Mouse (Mus musculus) liver, embryonic 11.5 days (tissue): ENCODE measurements at regions not wholly inside any gene's neighbourhood (a gene's known extent, or its start where the extent isn't known, plus 50 kb on each side); places are given as distances from the start of the nearest gene placed in this dataset.

Experiments
- ATAC-seq: fragments of 200-750 bp; cut with Nextera tagmentation; replicated peaks from 2 replicates; pipeline ENCODE4 v1.8.0; 2017; ENCODE audit warnings: moderate number of reproducible peaks, mild to moderate bottlenecking, moderate TSS enrichment, moderate library complexity; ENCODE audit not compliant: low FRiP score
- DNase-seq: peaks from one replicate; pipeline ENCODE4 v3.0.0-alpha.2; 2017; ENCODE audit warnings: low spot score
- H3K27ac ChIP-seq: fragments of 300-500 bp; sonication (generic); 2 replicates; pipeline ENCODE4 v1.5.1; 2014; ENCODE audit warnings: mild to moderate bottlenecking, low read depth, low read length, control low read depth
- H3K27me3 ChIP-seq: fragments of 300-500 bp; sonication (generic); replicated peaks from 2 replicates; pipeline ENCODE4 v1.6.1; 2014; ENCODE audit warnings: low read length, mixed read lengths; ENCODE audit not compliant: control insufficient read depth, insufficient read depth
- H3K36me3 ChIP-seq: fragments of 300-500 bp; sonication (generic); 2 replicates; pipeline ENCODE4 v1.6.1; 2014; ENCODE audit warnings: mild to moderate bottlenecking, low read length, moderate library complexity, mixed read lengths; ENCODE audit not compliant: control insufficient read depth, insufficient read depth
- H3K4me1 ChIP-seq: fragments of 300-500 bp; sonication (generic); replicated peaks from 2 replicates; pipeline ENCODE4 v1.6.1; 2014; ENCODE audit warnings: low read length, mixed read lengths; ENCODE audit not compliant: control insufficient read depth, insufficient read depth
- H3K4me2 ChIP-seq: fragments of 300-500 bp; sonication (generic); 2 replicates; pipeline ENCODE4 v1.6.1; 2014; ENCODE audit warnings: mild to moderate bottlenecking, control low read depth, moderate library complexity
- H3K4me3 ChIP-seq: fragments of 300-500 bp; sonication (generic); 2 replicates; pipeline ENCODE4 v1.5.1; 2014; ENCODE audit warnings: low read depth, low read length, control low read depth
- H3K9ac ChIP-seq: fragments of 300-500 bp; sonication (generic); 2 replicates; pipeline ENCODE4 v1.6.1; 2014; ENCODE audit warnings: low read depth, low read length, control low read depth
- H3K9me3 ChIP-seq: fragments of 300-500 bp; sonication (generic); 2 replicates; pipeline ENCODE4 v1.6.1; 2016; ENCODE audit warnings: low read length, inconsistent platforms, mixed read lengths; ENCODE audit not compliant: control insufficient read depth
- WGBS: fragments of 180-500 bp; shearing (Covaris S2); extraction: QIAGEN DNeasy Blood & Tissue Kit; methylation state at CpG from one replicate; pipeline ENCODE4 v1.1.7; 2014; 5-methylcytosine and 5-hydroxymethylcytosine counted together

GRCm38 (mm10) chr8:92472257-92472656 is 114.8 kb downstream of the Irx5 start:
- DNase-seq, result no peak
- Histone ChIP-seq H3K36me3 (no peaks in the 10 kb centered on the region), H3K4me3 (no peak overlapping the region), H3K27me3 (no peaks in the 10 kb centered on the region; the same call in none of the 2 replicates), H3K27ac (no peak overlapping the region), H3K9ac (no peak overlapping the region), H3K9me3 (no peaks in the 10 kb centered on the region), H3K4me2 (no peak overlapping the region), H3K4me1 (no peaks in the 10 kb centered on the region)
- 65% methylated on average over 7 of the region's 7 CpGs for WGBS
- ATAC-seq, result no peak

- Histone ChIP-seq H3K27ac (no peak overlapping the region), H3K4me2 (no peak overlapping the region), H3K4me3 (no peak overlapping the region), H3K36me3 (no peaks in the 10 kb centered on the region), H3K9ac (no peak overlapping the region), H3K27me3 (no peaks in the 10 kb centered on the region; the same call in none of the 2 replicates), H3K4me1 (no peaks in the 10 kb centered on the region), H3K9me3 (no peaks in the 10 kb centered on the region)
- WGBS, result 64% methylated on average over 3 of the region's 3 CpGs
- DNase-seq, result no peak
- no peak for ATAC-seq
Measured at GRCm38 (mm10) chr8:92472817-92473216, 115.4 kb downstream of the Irx5 start.

- Histone ChIP-seq H3K4me3 (no peak overlapping the region), H3K4me1 (no peaks in the 10 kb centered on the region; the same call in 1 of the 2 replicates), H3K9ac (no peak overlapping the region), H3K9me3 (no peaks in the 10 kb centered on the region), H3K27ac (no peak overlapping the region), H3K4me2 (no peak overlapping the region), H3K27me3 (no peaks in the 10 kb centered on the region), H3K36me3 (no peaks in the 10 kb centered on the region)
- no peak for DNase-seq
- ATAC-seq, result no peak
- WGBS, result 61% methylated on average over 5 of the region's 5 CpGs
Measured at GRCm38 (mm10) chr8:92482393-92482792, 125.0 kb downstream of the Irx5 start.

GRCm38 (mm10) chr8:92483055-92483765 is 125.8 kb downstream of the Irx5 start:
- H3K9me3 ChIP-seq, result no peaks in the 10 kb centered on the region
- no peak overlapping the region for H3K4me2 ChIP-seq
- H3K27me3 ChIP-seq, result no peaks in the 10 kb centered on the region
- H3K9ac ChIP-seq, result no peak overlapping the region
- DNase-seq (no peak), ATAC-seq (no peak)
- H3K4me1 ChIP-seq, result no peaks in the 10 kb centered on the region; the same call in 1 of the 2 replicates
- no peak overlapping the region for H3K4me3 ChIP-seq
- WGBS, result 37% methylated on average over 8 of the region's 8 CpGs
- H3K36me3 ChIP-seq, result no peaks in the 10 kb centered on the region
- no peak overlapping the region for H3K27ac ChIP-seq

GRCm38 (mm10) chr8:92488526-92489159 is 131.2 kb downstream of the Irx5 start:
- Histone ChIP-seq H3K27ac (no peak overlapping the region), H3K4me3 (no peak overlapping the region), H3K4me1 (no peaks in the 10 kb centered on the region; the same call in 1 of the 2 replicates), H3K27me3 (no peaks in the 10 kb centered on the region), H3K4me2 (no peak overlapping the region), H3K9me3 (no peaks in the 10 kb centered on the region), H3K9ac (no peak overlapping the region), H3K36me3 (no peaks in the 10 kb centered on the region)
- no peak for ATAC-seq
- 84% methylated on average over 8 of the region's 8 CpGs for WGBS
- DNase-seq, result no peak

- no peaks in the 10 kb centered on the region for H3K9me3 ChIP-seq
- no peaks in the 10 kb centered on the region for H3K36me3 ChIP-seq
- 76% methylated on average over 5 of the region's 5 CpGs for WGBS
- no peak overlapping the region for H3K4me2 ChIP-seq
- no peaks in the 10 kb centered on the region for H3K4me1 ChIP-seq
- ATAC-seq (no peak), DNase-seq (no peak)
- no peak overlapping the region for H3K27ac ChIP-seq
- no peak overlapping the region for H3K4me3 ChIP-seq
- H3K27me3 ChIP-seq, result no peaks in the 10 kb centered on the region
- no peak overlapping the region for H3K9ac ChIP-seq
Measured at GRCm38 (mm10) chr8:92491533-92491932, 134.1 kb downstream of the Irx5 start.

GRCm38 (mm10) chr8:92493403-92493802 is 136.0 kb downstream of the Irx5 start:
- no peak for ATAC-seq
- Histone ChIP-seq H3K9ac (no peak overlapping the region), H3K36me3 (no peaks in the 10 kb centered on the region), H3K4me1 (no peaks in the 10 kb centered on the region), H3K27me3 (no peaks in the 10 kb centered on the region), H3K27ac (no peak overlapping the region), H3K4me2 (no peak overlapping the region), H3K4me3 (no peak overlapping the region), H3K9me3 (no peaks in the 10 kb centered on the region)
- WGBS, result 66% methylated on average over 4 of the region's 4 CpGs
- DNase-seq, result no peak

- DNase-seq, result no peak
- H3K9me3 ChIP-seq, result no peaks in the 10 kb centered on the region
- no peak for ATAC-seq
- no peaks in the 10 kb centered on the region; the same call in 1 of the 2 replicates for H3K4me1 ChIP-seq
- no peak overlapping the region for H3K9ac ChIP-seq
- 61% methylated on average over 7 of the region's 7 CpGs for whole genome bisulfite sequencing
- no peaks in the 10 kb centered on the region for H3K27me3 ChIP-seq
- H3K36me3 ChIP-seq, result no peaks in the 10 kb centered on the region
- no peak overlapping the region for H3K4me3 ChIP-seq
- no peak overlapping the region for H3K4me2 ChIP-seq
- no peak overlapping the region for H3K27ac ChIP-seq
Measured at GRCm38 (mm10) chr8:92505552-92506281, 148.3 kb downstream of the Irx5 start.
